Mouse (Mus musculus) ES-E14 (cell line): Measurements from ENCODE around the gene Galnt2. TPM values are rescaled to one million over a fixed set of nuclear protein-coding genes. Genes with fewer than 3 reads are reported as not detected.
A peak's percentile ranks its signal among the peaks of the same experiment; 100 is the strongest.

Experiments
- DNase-seq: peaks from one replicate; pipeline ENCODE4 v3.0.0-alpha.2; 2013; ENCODE audit warnings: low read depth, low spot score
- H3K27ac ChIP-seq: 2 replicates; pipeline ENCODE4 v1.5.1; 2012; ENCODE audit warnings: low read depth, mild to moderate bottlenecking, low read length, moderate library complexity, mixed read lengths; ENCODE audit not compliant: poor library complexity, insufficient read depth, severe bottlenecking
- H3K36me3 ChIP-seq: 2 replicates; pipeline ENCODE4 v1.6.1; 2012; ENCODE audit warnings: mild to moderate bottlenecking, low read length, moderate library complexity, mixed read lengths; ENCODE audit not compliant: control insufficient read depth, poor library complexity, insufficient read depth, severe bottlenecking
- H3K4me1 ChIP-seq, 2 experiments: fragments of 150-350 bp in 1 of 2; sonication (generic) in 1 of 2; 2 replicates each; pipeline ENCODE4 v1.6.1; 2012; ENCODE audit warnings: low read length in 2 of 2, mild to moderate bottlenecking in 1 of 2, mixed read lengths in 1 of 2; ENCODE audit not compliant: control insufficient read depth in 2 of 2, insufficient read depth in 2 of 2, poor library complexity in 1 of 2
- H3K4me3 ChIP-seq, 2 experiments: fragments of 150-350 bp in 1 of 2; sonication (generic) in 1 of 2; 2 replicates each; pipeline ENCODE4 v1.5.1; 2012; ENCODE audit warnings: low read length in 2 of 2, low read depth in 1 of 2, mild to moderate bottlenecking in 1 of 2, mixed read lengths in 1 of 2; ENCODE audit not compliant: insufficient read depth in 1 of 2, poor library complexity in 1 of 2, severe bottlenecking in 1 of 2
- H3K9ac ChIP-seq: 2 replicates; pipeline ENCODE4 v1.6.1; 2012; ENCODE audit warnings: low read depth, mild to moderate bottlenecking, low read length, mixed read lengths; ENCODE audit not compliant: poor library complexity, insufficient read depth, severe bottlenecking
- H3K9me3 ChIP-seq: fragments of 150-350 bp; sonication (generic); 2 replicates; pipeline ENCODE4 v1.6.1; 2012; ENCODE audit warnings: low read depth, mild to moderate bottlenecking, low read length; ENCODE audit not compliant: control insufficient read depth, insufficient read depth
- CHD2 ChIP-seq: IDR thresholded peaks from 2 replicates; pipeline ENCODE4 v1.6.1; 2014; ENCODE audit warnings: mild to moderate bottlenecking, low read depth, low read length, inconsistent platforms
- HCFC1 ChIP-seq: IDR thresholded peaks from 2 replicates; pipeline ENCODE4 v1.6.1; 2012; ENCODE audit warnings: low read length, inconsistent platforms, borderline replicate concordance; ENCODE audit not compliant: insufficient read depth
- MAFK ChIP-seq: IDR thresholded peaks from 2 replicates; pipeline ENCODE4 v1.6.1; 2014; ENCODE audit warnings: mild to moderate bottlenecking, low read depth, low read length, inconsistent platforms; ENCODE audit not compliant: insufficient read depth
- ZC3H11A ChIP-seq: IDR thresholded peaks from 2 replicates; pipeline ENCODE4 v1.6.1; 2012; ENCODE audit warnings: low read depth, mild to moderate bottlenecking, inconsistent platforms, low read length, borderline replicate concordance
- ZNF384 ChIP-seq: IDR thresholded peaks from 2 replicates; pipeline ENCODE4 v1.6.1; 2012; ENCODE audit warnings: low read depth, low read length, inconsistent platforms
- in situ Hi-C, 2 experiments: fragments of 600-800 bp; cut with MboI; formaldehyde crosslinking; loops; one replicate each; pipeline ENCODE4 v1.15.1; 2025; ENCODE audit warnings: low sequenced_read_pairs in 2 of 2, inconsistent platforms in 1 of 2; ENCODE audit not compliant: unreplicated experiment in 2 of 2
- total RNA-seq: library from RNA; depleted of rRNA; stranded (reverse); fragments of 300-350 nt; gene quantifications from 2 replicates; pipeline ENCODE4 v1.2.3, GENCODE M21; 2012

The Galnt2 gene
- total RNA-seq, 1 experiment = 45.6 TPM

GRCm38 (mm10) chr8:124202895-124203294, 28.3 kb upstream of the Galnt2 start:
- H3K4me1 ChIP-seq = peaks cover 4% of the 10 kb centered on the region in 2 experiments; a peak in 1 of 4 replicates
- in situ Hi-C loops = no loop called here
- no peak overlapping the region for H3K27ac ChIP-seq
- no peak overlapping the region for H3K9ac ChIP-seq
- no peaks in the 10 kb centered on the region for H3K36me3 ChIP-seq
- H3K9me3 ChIP-seq = no peaks in the 10 kb centered on the region
- TF ChIP-seq ZNF384 (no peak), HCFC1 (no peak), MAFK (no peak), CHD2 (no peak), ZC3H11A (no peak)
- no peak overlapping the region for H3K4me3 ChIP-seq
- no peak for DNase-seq

- H3K9me3 ChIP-seq = no peaks in the 10 kb centered on the region
- in situ Hi-C loops = no loop called here
- DNase-seq = no peak
- no peak for TF ChIP-seq HCFC1
- no peak for TF ChIP-seq MAFK
- TF ChIP-seq ZNF384 = no peak
- no peak for TF ChIP-seq ZC3H11A
- no peak for TF ChIP-seq CHD2
- H3K4me1 ChIP-seq = 0 out of 4 replicates have a peak, but pooled peaks cover 0 to 2% of the 10 kb centered on the region in 2 experiments
- no peak overlapping the region for H3K4me3 ChIP-seq
- no peaks in the 10 kb centered on the region for H3K36me3 ChIP-seq
- H3K27ac ChIP-seq = no peak overlapping the region
- no peak overlapping the region for H3K9ac ChIP-seq
Observed at GRCm38 (mm10) chr8:124204001-124204601, 27.1 kb upstream of the Galnt2 start.

- TF ChIP-seq HCFC1 = no peak
- no peak for TF ChIP-seq ZNF384
- no peak for TF ChIP-seq ZC3H11A
- no peak for TF ChIP-seq MAFK
- TF ChIP-seq CHD2 = no peak
- no peak overlapping the region for H3K27ac ChIP-seq
- no peaks in the 10 kb centered on the region for H3K9me3 ChIP-seq
- no peak for DNase-seq
- H3K4me1 ChIP-seq = no peaks in the 10 kb centered on the region
- H3K36me3 ChIP-seq = no peaks in the 10 kb centered on the region
- in situ Hi-C loops = no loop called here
- H3K9ac ChIP-seq = no peak overlapping the region
- no peak overlapping the region for H3K4me3 ChIP-seq
Observed at GRCm38 (mm10) chr8:124212148-124212547, 19.0 kb upstream of the Galnt2 start.

GRCm38 (mm10) chr8:124216951-124217350, 14.2 kb upstream of the Galnt2 start:
- in situ Hi-C loops = no loop called here
- Histone ChIP-seq H3K36me3 (no peaks in the 10 kb centered on the region), H3K4me1 (peaks cover 0 to 4% of the 10 kb centered on the region in 2 experiments; a peak in 2 of 4 replicates), H3K9me3 (no peaks in the 10 kb centered on the region), H3K9ac (no peak overlapping the region), H3K27ac (no peak overlapping the region), H3K4me3 (no peak overlapping the region)
- peak; percentile 77 for DNase-seq
- TF ChIP-seq MAFK (no peak), HCFC1 (no peak), ZC3H11A (no peak), ZNF384 (no peak), CHD2 (no peak)
